Mouse (Mus musculus) forelimb bud, embryonic 11.5 days (tissue): ENCODE results near the gene Cdkl3.
"Not testable (repeated sequence)": the region's sequence is repeated elsewhere in the genome, so short reads cannot be mapped to it uniquely, and the experiment has no call there.

Source experiments
- DNase-seq: peaks from one replicate; pipeline ENCODE4 v3.0.0-alpha.2; 2012; ENCODE audit warnings: low read depth, low spot score

The Cdkl3 gene

DNA sequence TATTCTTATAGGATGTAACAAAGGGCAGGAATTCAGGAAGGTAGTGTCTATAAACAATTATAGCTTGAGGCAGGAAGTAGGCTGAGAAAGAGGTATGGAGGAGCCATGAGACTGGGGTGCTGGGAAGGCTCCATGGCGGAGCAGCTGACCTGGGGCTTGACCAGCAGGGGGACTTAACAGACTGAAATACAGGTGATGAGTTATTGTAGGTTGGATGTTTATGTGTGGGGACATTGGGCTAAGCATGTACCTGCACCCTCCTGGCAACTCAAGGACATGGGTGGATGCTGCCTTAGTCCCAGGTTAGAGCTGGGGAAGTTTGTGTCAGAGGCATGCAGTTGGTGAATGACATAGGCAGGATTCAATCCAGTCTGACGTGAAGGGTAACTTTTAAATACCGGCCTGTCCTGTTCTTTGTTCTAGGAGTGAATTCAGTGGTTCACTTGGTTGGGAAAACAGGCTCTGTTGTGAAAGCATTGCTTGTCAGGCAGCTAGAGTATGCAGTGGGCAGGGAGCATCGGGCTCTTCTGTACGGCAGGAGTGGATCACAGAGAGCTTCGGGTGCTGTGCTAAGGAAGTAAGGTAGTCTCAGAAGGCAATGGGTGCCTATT is 72.8 kb downstream of the Cdkl3 start:
- DNase-seq: no peak

DNA sequence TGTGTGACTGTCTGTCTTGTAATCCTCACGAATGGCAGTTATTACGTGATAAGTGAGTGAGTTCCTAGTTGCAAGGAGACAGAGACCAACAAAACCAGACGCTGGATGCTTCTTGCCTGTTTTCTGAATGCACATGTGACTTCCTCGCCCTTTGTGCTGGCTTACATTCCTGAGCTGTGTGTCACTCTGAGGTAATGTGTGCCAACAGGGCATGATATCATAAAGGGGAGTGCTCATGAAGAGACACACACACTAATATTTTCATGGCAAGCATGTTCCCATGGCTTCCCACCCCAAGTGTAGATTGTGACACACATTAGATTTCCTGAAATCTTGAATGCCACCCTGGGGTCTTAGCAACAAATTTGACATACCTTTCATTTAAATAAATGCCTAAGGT is 73.9 kb downstream of the Cdkl3 start:
- no peak for DNase-seq

DNA sequence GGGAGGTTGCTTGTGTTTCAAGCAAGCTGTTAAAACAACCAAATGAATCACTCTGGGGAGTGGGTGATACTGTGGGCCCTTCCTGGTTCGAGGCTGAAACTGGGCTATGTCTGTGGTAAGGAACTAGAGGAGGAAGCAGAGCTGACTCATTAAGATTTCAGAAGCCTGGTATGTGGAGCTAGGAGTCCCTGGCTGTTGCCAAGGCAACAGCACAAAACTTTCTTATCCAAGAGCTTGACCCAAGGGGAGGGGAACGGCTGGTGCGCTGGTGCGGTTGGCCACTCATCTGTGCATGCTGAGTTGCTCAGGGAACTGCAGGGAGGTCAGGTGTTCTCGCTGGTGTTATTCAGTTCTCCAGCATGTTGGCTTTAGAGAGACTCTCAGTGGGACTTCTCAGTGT is 76.0 kb downstream of the Cdkl3 start:
- DNase-seq: peak; percentile 59

DNA sequence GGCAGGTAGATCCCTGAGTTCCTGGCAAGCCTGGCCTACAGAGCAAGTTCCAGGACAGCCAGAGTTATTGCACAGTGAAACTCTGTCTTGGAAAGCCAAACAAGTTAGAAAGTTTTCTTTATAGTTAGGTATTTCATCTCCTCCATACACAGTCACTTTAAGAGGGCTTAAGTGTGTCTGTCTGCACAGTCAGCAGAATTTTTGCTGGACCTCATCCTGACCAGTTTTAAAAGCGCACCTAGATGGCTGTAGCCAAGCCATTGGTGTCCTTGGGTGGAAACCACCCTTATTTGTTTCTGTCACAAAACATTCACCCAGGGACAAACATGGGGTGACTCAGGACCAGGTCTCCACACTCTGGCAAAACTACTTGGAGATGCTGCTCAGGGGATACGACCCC is 76.6 kb downstream of the Cdkl3 start:
- no peak for DNase-seq

GRCm38 (mm10) chr11:52085857-52086203 is 81.8 kb downstream of the Cdkl3 start:
- no peak for DNase-seq

DNA sequence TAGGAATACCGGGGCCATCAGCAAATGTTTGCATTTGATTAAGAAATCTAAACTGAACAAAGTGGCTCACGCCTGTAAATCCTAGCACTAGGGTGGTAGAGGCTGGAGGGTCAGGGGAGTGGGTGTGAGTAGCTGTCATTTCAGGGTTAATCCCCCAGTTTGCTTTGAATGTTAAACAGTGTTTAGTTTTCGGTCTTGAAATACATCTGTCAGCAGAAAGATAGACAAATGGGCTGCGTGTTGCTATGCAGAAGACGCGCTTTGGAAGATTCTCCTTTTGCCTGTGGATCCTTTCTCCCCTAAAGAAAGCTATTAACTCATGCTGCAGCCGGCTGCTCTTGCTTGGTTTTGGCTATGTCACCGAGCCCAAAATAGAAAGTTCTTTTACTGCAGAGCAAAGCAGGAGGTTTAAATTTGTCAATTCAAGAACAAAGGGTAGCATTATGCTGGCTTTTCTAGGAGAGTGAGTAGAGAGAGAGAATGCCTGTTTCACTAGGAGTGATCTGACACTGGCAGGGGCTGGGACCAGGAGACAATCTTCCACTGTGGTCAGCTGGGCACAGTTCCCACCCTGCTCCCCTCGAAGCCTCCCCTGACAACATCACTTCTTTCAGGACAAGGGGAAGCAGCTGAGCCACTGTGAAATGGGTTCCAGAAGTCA is 82.3 kb downstream of the Cdkl3 start:
- no peak for DNase-seq

- DNase-seq: no peak
Measured at GRCm38 (mm10) chr11:52089291-52089690, 85.3 kb downstream of the Cdkl3 start.

- no peak for DNase-seq
Measured at GRCm38 (mm10) chr11:52091261-52091660, 87.2 kb downstream of the Cdkl3 start.

DNA sequence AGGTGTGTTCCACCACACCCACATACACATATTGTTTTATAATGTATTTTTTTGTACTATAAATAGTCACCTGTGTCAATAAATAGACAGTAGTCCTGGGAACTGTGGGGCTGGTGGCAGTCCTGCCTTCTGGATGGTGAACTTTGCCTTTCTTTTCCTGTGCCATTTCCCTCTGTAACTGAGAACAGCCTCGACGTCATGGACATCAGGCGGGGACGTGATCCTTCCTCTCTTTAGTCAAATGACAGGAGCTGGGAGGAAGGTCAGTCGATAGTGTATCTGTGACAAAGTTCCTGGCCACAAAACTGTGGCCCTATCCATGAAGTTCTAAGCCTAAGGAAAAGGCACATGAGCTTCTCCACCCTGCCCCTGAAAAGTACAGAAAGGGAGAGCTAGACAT is 90.5 kb downstream of the Cdkl3 start:
- DNase-seq: no peak

GRCm38 (mm10) chr11:52097016-52097415 is 93.0 kb downstream of the Cdkl3 start:
- no peak for DNase-seq

DNA sequence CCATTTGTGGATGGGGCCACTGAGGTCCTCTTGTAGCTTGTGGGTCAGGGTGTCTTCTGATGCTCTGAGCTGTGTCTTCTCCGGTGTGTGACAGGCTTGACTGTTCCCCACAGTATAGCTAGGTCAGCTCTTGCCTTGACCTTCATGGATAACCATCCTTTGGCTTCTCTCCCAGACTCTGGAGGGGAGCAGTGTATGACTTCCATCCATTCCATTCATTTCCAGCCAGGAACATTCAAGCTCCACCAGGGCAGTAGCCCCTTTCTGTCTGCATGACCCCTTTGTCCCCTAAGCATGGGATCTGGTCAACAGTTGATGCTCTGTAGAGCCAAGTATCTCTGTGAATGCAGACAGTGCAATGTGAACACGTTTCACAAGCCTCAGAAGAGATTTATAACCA is 93.6 kb downstream of the Cdkl3 start:
- no peak for DNase-seq

- peak; percentile 99 for DNase-seq
Measured at GRCm38 (mm10) chr11:52098398-52098946, 94.5 kb downstream of the Cdkl3 start, which contains the start of gene Ppp2ca. Ppp2ca (plus strand) TSS chr11:52098681.

DNA sequence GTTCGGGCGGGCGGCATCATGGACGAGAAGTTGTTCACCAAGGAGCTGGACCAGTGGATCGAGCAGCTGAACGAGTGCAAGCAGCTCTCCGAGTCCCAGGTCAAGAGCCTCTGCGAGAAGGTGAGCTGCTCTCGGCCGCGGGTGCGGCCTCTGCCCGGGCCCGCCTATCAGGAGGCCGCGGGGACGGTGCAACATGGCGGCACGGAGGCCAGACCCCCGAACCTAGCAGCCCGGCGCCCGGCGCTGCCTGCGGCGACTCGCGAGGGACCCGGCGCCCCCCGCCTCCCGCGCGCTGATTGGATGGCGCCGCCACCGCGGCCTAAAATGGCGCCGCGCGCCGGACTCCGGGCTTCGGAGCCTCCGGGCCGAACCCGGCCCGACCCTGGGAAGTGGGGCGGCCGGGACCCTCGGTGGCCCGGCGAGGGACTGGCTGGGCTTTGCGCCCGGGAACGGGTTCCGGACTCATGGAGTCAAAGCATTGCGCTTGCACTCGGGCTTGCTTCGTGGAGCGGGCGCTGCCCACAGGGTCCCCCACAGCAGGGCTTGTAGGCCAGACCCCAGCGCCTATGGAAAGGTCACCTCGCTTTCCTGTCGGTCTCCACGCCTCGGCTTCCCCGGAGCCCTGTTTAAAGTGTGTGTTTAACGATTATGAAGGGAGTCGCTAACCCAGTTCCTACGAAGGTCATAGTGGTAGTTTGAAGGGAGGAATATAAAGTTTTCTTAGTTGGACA is 95.2 kb downstream of the Cdkl3 start:
- peak; percentile 79 for DNase-seq

DNA sequence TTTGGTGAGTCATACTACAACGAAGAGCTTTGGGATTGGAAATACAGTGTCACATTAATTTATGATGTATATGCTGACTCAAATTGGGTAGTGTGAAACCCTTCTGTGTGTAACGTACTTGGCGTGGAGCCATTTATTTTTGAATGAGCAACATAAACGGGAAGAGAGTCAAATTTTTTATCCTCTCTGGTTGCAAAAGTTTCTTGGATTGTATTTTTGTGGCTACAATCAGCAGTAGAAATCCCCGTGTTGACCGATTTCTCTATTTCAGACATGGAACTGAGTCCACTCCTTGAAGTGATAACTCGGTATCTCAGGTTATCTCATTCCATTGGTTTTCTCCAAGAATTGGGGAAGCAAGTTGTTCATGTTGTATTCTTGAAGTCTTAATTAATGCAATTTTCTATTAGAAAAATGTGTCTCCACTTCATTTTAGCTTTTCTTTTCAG is 95.8 kb downstream of the Cdkl3 start:
- no peak for DNase-seq

DNA sequence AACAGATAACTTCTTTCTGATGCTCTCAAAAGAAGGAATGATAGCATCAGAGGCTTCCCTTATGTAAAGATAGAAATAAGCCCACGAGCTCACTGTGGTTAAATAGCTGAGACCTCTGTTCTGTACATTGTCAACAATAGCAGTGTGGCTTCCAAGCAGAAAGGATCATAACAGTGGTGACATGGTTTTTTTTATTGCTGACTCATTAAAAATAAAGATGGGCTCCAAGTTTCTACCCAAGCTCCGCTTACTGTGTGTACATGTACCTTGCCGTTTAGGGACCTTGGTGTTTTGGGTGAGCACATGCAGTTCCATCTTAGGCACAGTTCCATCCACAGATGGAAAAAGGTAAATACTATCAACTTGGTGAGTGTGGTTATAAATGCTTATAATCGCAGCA is 99.0 kb downstream of the Cdkl3 start:
- DNase-seq: no peak

DNA sequence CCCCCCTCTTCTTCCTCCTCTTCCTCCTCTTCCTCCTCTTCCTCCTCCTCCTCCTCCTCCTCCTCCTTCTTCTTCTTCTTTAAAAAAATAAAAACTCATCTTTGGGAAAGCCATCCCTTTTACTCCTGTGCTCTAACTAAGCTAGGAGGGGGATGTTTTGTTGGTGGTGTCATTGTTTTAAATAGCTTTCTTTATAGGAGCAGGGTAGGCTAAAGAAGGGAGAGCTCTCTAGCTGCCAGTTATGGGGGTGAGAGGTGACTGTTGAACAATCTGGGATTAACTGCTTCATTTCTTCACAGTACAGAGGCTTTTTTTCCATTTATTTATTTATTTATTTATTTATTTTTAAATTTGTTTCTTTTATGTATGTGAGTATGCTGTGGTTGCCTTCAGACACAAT is 101.5 kb downstream of the Cdkl3 start:
- DNase-seq: no peak

DNA sequence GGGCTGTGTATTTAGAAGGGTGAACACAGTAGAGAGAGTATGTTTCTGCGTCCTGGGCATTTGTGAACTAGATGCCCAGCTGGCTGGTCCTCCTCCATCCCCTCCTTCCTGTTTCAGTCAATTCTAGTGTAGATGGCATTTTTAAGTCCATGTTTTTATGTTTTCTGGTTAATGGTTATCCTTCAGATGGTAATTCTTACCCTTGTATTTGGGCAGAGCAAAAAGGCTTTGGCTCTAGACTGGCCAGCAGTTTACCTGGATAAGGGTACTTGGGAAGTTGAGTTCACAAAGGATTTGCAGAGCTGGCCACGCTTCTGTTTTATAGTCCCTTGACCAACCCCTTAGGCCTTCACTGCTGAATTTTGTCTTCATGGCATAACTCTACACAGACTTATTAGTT is 102.0 kb downstream of the Cdkl3 start:
- no peak for DNase-seq

DNA sequence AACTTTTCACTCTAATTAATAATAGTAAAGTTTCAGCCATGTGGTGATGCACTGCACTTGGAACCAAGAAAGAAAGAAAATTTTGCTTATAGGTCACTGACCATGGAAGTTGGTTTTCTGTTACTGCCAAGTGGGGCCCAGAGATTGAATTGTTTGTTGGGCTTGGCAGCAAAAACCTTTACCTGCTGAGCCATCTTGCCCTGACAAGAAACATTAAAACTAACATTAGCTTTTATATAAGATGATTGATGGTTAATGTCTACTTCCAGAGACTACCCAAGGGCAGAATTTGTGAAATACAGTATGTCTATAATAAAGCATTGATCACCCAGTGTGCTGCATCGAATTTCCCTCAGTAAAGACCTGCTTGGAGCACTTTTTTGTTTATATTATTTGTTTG is 102.4 kb downstream of the Cdkl3 start:
- DNase-seq: no peak

- DNase-seq: no peak
Measured at GRCm38 (mm10) chr11:52108796-52109195, 104.8 kb downstream of the Cdkl3 start.

DNA sequence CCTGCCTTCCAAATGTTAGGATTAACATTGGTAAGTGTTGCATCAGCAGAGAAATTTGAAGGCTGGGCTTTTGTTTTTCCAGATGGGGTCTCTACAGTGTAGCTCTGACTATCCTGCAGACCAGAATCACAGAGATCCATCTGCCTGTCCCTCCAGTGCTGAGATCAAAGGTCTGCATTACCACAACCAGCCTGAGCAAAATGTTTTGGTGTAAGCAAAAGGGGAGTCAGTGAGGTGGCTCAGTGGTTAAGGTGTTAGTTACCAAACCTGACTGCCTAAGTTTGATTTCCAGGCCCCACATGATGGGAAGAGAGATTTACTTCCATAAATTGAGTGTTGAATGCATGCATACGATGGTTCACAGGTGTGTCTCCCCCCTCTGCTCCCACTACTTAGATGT is 105.4 kb downstream of the Cdkl3 start:
- no peak for DNase-seq

GRCm38 (mm10) chr11:52115479-52115878 is 111.5 kb downstream of the Cdkl3 start:
- DNase-seq: no peak

GRCm38 (mm10) chr11:52116117-52116516 is 112.1 kb downstream of the Cdkl3 start:
- not testable (repeated sequence) for DNase-seq

DNA sequence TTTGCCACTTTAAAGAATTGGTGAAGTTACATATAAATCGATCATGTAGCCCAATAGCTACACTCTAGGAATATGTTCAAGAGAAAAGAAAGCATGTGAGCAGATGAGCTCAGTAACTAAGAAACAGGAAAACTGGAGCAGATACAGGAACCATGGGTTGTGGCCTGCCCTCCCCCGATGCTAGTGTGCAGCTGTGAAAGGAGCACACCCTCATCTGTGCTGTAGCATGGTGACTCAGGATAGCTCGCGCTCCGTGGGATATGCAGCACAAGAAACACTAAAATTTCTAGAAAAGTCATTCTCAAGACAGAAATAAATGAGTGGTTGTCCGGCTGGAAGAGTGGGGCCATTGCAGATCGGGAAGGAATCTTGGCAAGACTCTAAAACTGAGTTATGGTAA is 113.1 kb downstream of the Cdkl3 start:
- DNase-seq: no peak
